Mouse (Mus musculus) ES-Bruce4 (cell line): ENCODE data around the gene Rps12.

Experiments used
- CTCF ChIP-seq: IDR thresholded peaks from one replicate; pipeline ENCODE4 v1.8.1; 2011; ENCODE audit warnings: low read depth, low read length
- EP300 ChIP-seq: IDR thresholded peaks from 2 replicates; pipeline ENCODE4 v1.6.1; 2011; ENCODE audit warnings: low read depth, low read length; ENCODE audit not compliant: insufficient read depth
- POLR2A ChIP-seq: IDR thresholded peaks from one replicate; pipeline ENCODE4 v1.8.1; 2011; ENCODE audit warnings: low read length; ENCODE audit not compliant: insufficient read depth

DNA sequence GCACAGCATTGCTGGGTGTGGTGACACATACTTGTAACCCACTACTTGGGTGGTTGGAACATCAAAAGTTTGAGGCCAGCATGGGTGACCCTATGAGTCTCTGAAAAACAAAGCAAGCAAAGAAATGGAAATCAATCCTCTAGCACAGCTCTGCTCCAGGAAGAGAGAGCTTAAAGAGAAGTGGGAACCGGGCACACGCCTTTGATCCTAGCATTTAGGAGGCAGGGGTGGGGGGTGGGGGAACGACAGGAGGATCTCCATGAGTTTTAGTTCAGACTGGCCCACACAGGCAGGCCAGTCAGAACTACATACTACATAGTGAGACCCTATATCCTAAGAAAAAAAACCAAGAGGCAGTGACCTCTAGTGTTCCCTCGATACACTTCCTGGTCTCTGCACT lies 19.1 kb upstream of the Rps12 start:
- TF ChIP-seq POLR2A, result no peak
- no peak for TF ChIP-seq CTCF
- TF ChIP-seq EP300, result 0 out of 2 replicates have a peak, but pooled peaks have one; percentile 63
